Mouse (Mus musculus) bone marrow macrophage, adult 2 months (primary cell): Measurements from ENCODE around the gene Gadd45g.

ENCODE experiments used
- CTCF ChIP-seq: IDR thresholded peaks from 2 replicates; pipeline ENCODE4 v1.5.1; 2012; ENCODE audit warnings: low read depth, mild to moderate bottlenecking, low read length, moderate library complexity
- POLR2A ChIP-seq: IDR thresholded peaks from 2 replicates; pipeline ENCODE4 v1.6.1; 2012; ENCODE audit warnings: mild to moderate bottlenecking, low read depth, low read length, borderline replicate concordance

GRCm38 (mm10) chr13:51858475-51858874 is 12.0 kb downstream of the Gadd45g start:
- TF ChIP-seq CTCF (no peak), POLR2A (no peak)
